Mouse (Mus musculus) neural tube, embryonic 15.5 days (tissue): ENCODE data around the gene Phf11d. TPM values are rescaled to one million over a fixed set of nuclear protein-coding genes. Genes with fewer than 3 reads are reported as not detected.
"Not testable (repeated sequence)": the region's sequence is repeated elsewhere in the genome, so short reads cannot be mapped to it uniquely, and the experiment has no call there.

Experiments
- ATAC-seq: fragments of 200-750 bp; cut with Nextera tagmentation; 2 replicates; pipeline ENCODE4 v1.8.0; 2017; ENCODE audit warnings: mild to moderate bottlenecking, moderate TSS enrichment, moderate library complexity; ENCODE audit not compliant: low FRiP score
- H3K27ac ChIP-seq: fragments of 300-500 bp; sonication (generic); replicated peaks from 2 replicates; pipeline ENCODE4 v1.5.1; 2015; ENCODE audit warnings: mild to moderate bottlenecking, inconsistent platforms
- H3K27me3 ChIP-seq: fragments of 300-500 bp; sonication (generic); replicated peaks from 2 replicates; pipeline ENCODE4 v1.6.1; 2015; ENCODE audit warnings: inconsistent platforms
- H3K36me3 ChIP-seq: fragments of 300-500 bp; sonication (generic); 2 replicates; pipeline ENCODE4 v1.6.1; 2015; ENCODE audit warnings: inconsistent platforms
- H3K4me1 ChIP-seq: fragments of 300-500 bp; sonication (generic); 2 replicates; pipeline ENCODE4 v1.6.1; 2015; ENCODE audit warnings: inconsistent platforms
- H3K4me2 ChIP-seq: fragments of 300-500 bp; sonication (generic); 2 replicates; pipeline ENCODE4 v1.6.1; 2015; ENCODE audit warnings: inconsistent platforms, mild to moderate bottlenecking, moderate library complexity
- H3K4me3 ChIP-seq: fragments of 300-500 bp; sonication (generic); replicated peaks from 2 replicates; pipeline ENCODE4 v1.5.1; 2015; ENCODE audit warnings: mild to moderate bottlenecking, inconsistent platforms
- H3K9ac ChIP-seq: fragments of 300-500 bp; sonication (generic); replicated peaks from 2 replicates; pipeline ENCODE4 v1.6.1; 2015; ENCODE audit warnings: mild to moderate bottlenecking, inconsistent platforms
- H3K9me3 ChIP-seq: fragments of 300-500 bp; sonication (generic); replicated peaks from 2 replicates; pipeline ENCODE4 v1.6.1; 2016; ENCODE audit warnings: inconsistent platforms
- WGBS: fragments of 180-500 bp; shearing (Covaris S2); methylation state at CpG from one replicate; pipeline ENCODE4 v1.1.7; 2015; ENCODE audit warnings: mixed read lengths; 5-methylcytosine and 5-hydroxymethylcytosine counted together
- polyA plus RNA-seq: library from polyadenylated mRNA; unstranded; fragments of >200 nt; fragmentation: Nextera tagmentation; extraction: Ambion mirVana; gene quantifications from 2 replicates; pipeline ENCODE4 v1.2.1, GENCODE M21; 2015

Phf11d gene
- polyA plus RNA-seq: 0.50 and 1.3 TPM in 2 replicates

- 83% methylated on average over 6 of the region's 6 CpGs for WGBS
- no peak within 1 kb of the TSS for H3K4me2 ChIP-seq
These were observed at the start of gene Phf11d for GRCm38 (mm10) chr14:59365244-59365644. TSS of gene Phf11d (minus strand) at chr14:59365470.

GRCm38 (mm10) chr14:59414979-59415378 lies 49.7 kb upstream of the Phf11d start:
- not testable (repeated sequence) for H3K4me1 ChIP-seq, H3K27ac ChIP-seq, H3K9ac ChIP-seq, H3K27me3 ChIP-seq, H3K36me3 ChIP-seq, H3K4me3 ChIP-seq, ATAC-seq, H3K4me2 ChIP-seq, H3K9me3 ChIP-seq
- 97% methylated on average over 2 of the region's 2 CpGs for WGBS

More at GRCm38 (mm10) chr14:59365244-59365644, at the start of gene Phf11d:
- H3K9ac ChIP-seq: no peak within 1 kb of the TSS
- H3K27me3 ChIP-seq: no peaks in the 10 kb centered on the region
- H3K9me3 ChIP-seq: no peaks in the 10 kb centered on the region
- H3K27ac ChIP-seq: no peak within 1 kb of the TSS
- no peak within 1 kb of the TSS for H3K4me3 ChIP-seq
- H3K4me1 ChIP-seq: no peaks in the 10 kb centered on the region
- ATAC-seq: no peak
- H3K36me3 ChIP-seq: no peaks in the 10 kb centered on the region

GRCm38 (mm10) chr14:59396999-59397398 lies 31.7 kb upstream of the Phf11d start:
- WGBS: 89% methylated on average over 2 of the region's 2 CpGs
- H3K4me3 ChIP-seq: no peak overlapping the region
- no peak overlapping the region for H3K4me2 ChIP-seq
- no peaks in the 10 kb centered on the region for H3K9me3 ChIP-seq
- H3K36me3 ChIP-seq: no peaks in the 10 kb centered on the region
- no peaks in the 10 kb centered on the region for H3K4me1 ChIP-seq
- H3K9ac ChIP-seq: no peak overlapping the region
- no peak for ATAC-seq
- no peaks in the 10 kb centered on the region for H3K27me3 ChIP-seq
- H3K27ac ChIP-seq: no peak overlapping the region

DNA sequence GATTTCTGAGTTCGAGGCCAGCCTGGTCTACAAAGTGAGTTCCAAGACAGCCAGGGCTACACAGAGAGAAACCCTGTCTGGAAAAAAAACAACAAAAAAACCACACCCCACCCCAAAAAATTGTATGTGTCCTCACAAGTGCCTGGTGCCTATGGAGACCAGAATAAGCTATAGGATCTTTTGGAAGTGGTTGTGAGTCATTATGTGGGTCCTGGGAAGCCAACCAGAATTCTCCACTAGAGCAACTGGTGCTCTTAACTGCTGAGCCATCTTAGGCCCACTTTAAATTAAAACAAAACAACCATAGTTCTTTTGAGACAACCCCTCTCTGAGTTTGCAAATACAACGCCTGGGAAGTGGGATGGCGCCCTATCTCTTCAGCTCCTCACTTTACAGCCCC lies 30.0 kb upstream of the Phf11d start, which contains the start of gene Phf11c:
TSS of gene Phf11c (minus strand) at position 101 of the 400 bp plus-strand sequence.
- Histone ChIP-seq H3K27ac (no peak within 1 kb of the TSS), H3K27me3 (no peaks in the 10 kb centered on the region), H3K9me3 (no peaks in the 10 kb centered on the region), H3K4me1 (no peaks in the 10 kb centered on the region), H3K4me2 (no peak within 1 kb of the TSS), H3K4me3 (no peak within 1 kb of the TSS), H3K9ac (no peak within 1 kb of the TSS), H3K36me3 (no peaks in the 10 kb centered on the region)
- no peak for ATAC-seq
- 91% methylated on average over 3 of the region's 3 CpGs for WGBS

DNA sequence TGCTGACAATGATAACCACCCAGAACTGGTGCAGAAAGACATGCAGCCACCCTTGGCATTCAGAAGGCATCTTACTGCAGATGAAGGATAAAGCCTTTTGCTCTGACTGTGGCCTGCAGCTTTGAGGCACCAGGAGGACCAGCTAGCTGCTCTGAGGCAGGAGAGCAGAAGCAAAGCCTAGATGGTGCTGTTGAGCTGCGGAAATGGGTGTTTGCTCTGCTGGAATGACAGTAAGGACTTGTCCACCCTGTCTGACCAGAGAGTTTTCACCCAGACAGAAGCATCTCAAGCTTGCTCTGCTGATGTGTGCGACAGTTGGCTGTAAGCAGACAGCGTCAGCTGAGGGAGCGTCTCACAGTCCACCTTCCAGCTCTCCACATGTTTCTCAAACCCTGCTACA lies 24.9 kb upstream of the Phf11d start:
- H3K4me1 ChIP-seq, H3K36me3 ChIP-seq, ATAC-seq, H3K9ac ChIP-seq, H3K27me3 ChIP-seq, H3K27ac ChIP-seq, H3K4me2 ChIP-seq, H3K4me3 ChIP-seq, H3K9me3 ChIP-seq: not testable (repeated sequence)
- WGBS: 60% methylated on average over 4 of the region's 4 CpGs

GRCm38 (mm10) chr14:59389532-59389931 lies 24.3 kb upstream of the Phf11d start:
- Histone ChIP-seq H3K4me1 (no peaks in the 10 kb centered on the region), H3K9me3 (no peaks in the 10 kb centered on the region), H3K27me3 (no peaks in the 10 kb centered on the region), H3K36me3 (no peaks in the 10 kb centered on the region), H3K4me3 (no peak overlapping the region), H3K27ac (no peak overlapping the region), H3K9ac (no peak overlapping the region), H3K4me2 (no peak overlapping the region)
- WGBS: 76% methylated on average over 1 of the region's 1 CpGs
- no peak for ATAC-seq

GRCm38 (mm10) chr14:59370348-59371068 lies 5.2 kb upstream of the Phf11d start:
- Histone ChIP-seq H3K4me3 (no peak overlapping the region), H3K4me2 (no peak overlapping the region), H3K27ac (no peak overlapping the region), H3K27me3 (no peaks in the 10 kb centered on the region), H3K9me3 (peaks cover 7% of the 10 kb centered on the region; the same call in 1 of the 2 replicates), H3K9ac (no peak overlapping the region), H3K36me3 (no peaks in the 10 kb centered on the region), H3K4me1 (no peaks in the 10 kb centered on the region)
- no peak for ATAC-seq
- WGBS: 93% methylated on average over 25 of the region's 25 CpGs

GRCm38 (mm10) chr14:59366386-59367105 lies 1.3 kb upstream of the Phf11d start:
- no peak overlapping the region for H3K27ac ChIP-seq
- no peak for ATAC-seq
- 90% methylated on average over 8 of the region's 8 CpGs for WGBS
- no peaks in the 10 kb centered on the region for H3K27me3 ChIP-seq
- H3K9me3 ChIP-seq: peaks cover 3% of the 10 kb centered on the region; the same call in 1 of the 2 replicates
- no peak overlapping the region for H3K4me3 ChIP-seq
- no peak overlapping the region for H3K9ac ChIP-seq
- H3K36me3 ChIP-seq: no peaks in the 10 kb centered on the region
- H3K4me2 ChIP-seq: no peak overlapping the region
- H3K4me1 ChIP-seq: no peaks in the 10 kb centered on the region

GRCm38 (mm10) chr14:59341189-59341588 lies 24.1 kb downstream of the Phf11d start, which contains the start of gene Phf11b:
TSS of gene Phf11b (minus strand) at chr14:59341351.
- H3K27ac ChIP-seq, ATAC-seq, H3K9me3 ChIP-seq, H3K4me3 ChIP-seq, H3K4me1 ChIP-seq, H3K4me2 ChIP-seq, H3K36me3 ChIP-seq, H3K27me3 ChIP-seq, H3K9ac ChIP-seq: not testable (repeated sequence)
- WGBS: 77% methylated on average over 1 of the region's 1 CpGs

GRCm38 (mm10) chr14:59339541-59339940 lies 25.7 kb downstream of the Phf11d start:
- H3K4me3 ChIP-seq: no peak overlapping the region
- H3K27me3 ChIP-seq: no peaks in the 10 kb centered on the region
- H3K9ac ChIP-seq: no peak overlapping the region
- H3K36me3 ChIP-seq: no peaks in the 10 kb centered on the region
- no peaks in the 10 kb centered on the region for H3K9me3 ChIP-seq
- H3K27ac ChIP-seq: no peak overlapping the region
- no peak for ATAC-seq
- H3K4me1 ChIP-seq: no peaks in the 10 kb centered on the region
- no peak overlapping the region for H3K4me2 ChIP-seq
- 100% methylated on average over 1 of the region's 1 CpGs for WGBS

- H3K27ac ChIP-seq, ATAC-seq, H3K4me2 ChIP-seq, H3K36me3 ChIP-seq, H3K27me3 ChIP-seq, H3K4me1 ChIP-seq, H3K4me3 ChIP-seq, H3K9me3 ChIP-seq, H3K9ac ChIP-seq: not testable (repeated sequence)
- 88% methylated on average over 3 of the region's 3 CpGs for WGBS
These were observed 29.2 kb downstream of the Phf11d start for GRCm38 (mm10) chr14:59336056-59336455.

GRCm38 (mm10) chr14:59330499-59330898 lies 34.8 kb downstream of the Phf11d start:
- WGBS: 62% methylated on average over 3 of the region's 3 CpGs
- not testable (repeated sequence) for H3K27ac ChIP-seq, ATAC-seq, H3K9ac ChIP-seq, H3K4me3 ChIP-seq, H3K36me3 ChIP-seq, H3K4me2 ChIP-seq, H3K4me1 ChIP-seq, H3K9me3 ChIP-seq, H3K27me3 ChIP-seq
